Mouse (Mus musculus): ENCODE measurements around the gene Ppp1r9b. TPM values are rescaled to one million over a fixed set of nuclear protein-coding genes. Genes with fewer than 3 reads are reported as not detected.
A peak's percentile ranks its signal among the peaks of the same experiment; 100 is the strongest.

Ppp1r9b gene
- polyA plus RNA-seq, 1 experiment = 112 TPM

DNA sequence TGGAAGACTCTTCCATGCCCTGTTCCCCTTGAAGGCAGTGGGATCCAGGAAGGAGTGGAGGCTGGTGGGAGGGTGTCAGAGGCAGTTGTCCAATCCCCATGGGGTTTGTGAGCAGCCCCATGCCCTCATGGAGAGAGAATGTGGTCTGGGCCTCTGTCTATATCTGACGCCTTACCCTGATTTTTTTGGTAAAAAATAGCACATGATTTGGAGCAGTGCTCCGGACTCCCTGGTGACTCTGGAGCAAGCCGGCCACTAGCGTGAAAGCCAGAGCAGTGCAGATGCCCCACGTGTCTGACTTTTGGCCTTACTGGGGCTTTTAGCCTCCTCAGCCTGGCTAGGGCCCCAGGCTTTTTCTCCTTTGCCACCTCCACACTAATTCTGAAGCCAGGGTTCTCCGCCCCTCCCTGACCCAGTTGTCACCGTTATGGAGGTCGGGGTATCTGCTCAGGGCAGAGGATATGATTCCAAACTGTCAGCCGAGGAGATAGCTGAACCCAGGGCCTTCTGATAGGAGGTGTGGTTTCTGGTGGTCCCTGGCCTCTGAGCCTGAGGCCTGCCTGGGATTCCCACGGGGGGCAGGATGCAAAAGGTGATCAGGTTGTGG, 3.5 kb downstream of the Ppp1r9b start:
- no peak for DNase-seq
- Histone ChIP-seq H3K27me3 (ENCODE audit: control insufficient read depth, insufficient read depth, low read length) (no peaks in the 10 kb centered on the region), H3K36me3 (ENCODE audit: control insufficient read depth, insufficient read depth, low read length) (peaks cover 7% of the 10 kb centered on the region; the same call in 1 of the 2 replicates), H3K4me3 (ENCODE audit: control insufficient read depth, insufficient read depth, low read length) (peak overlapping the region; percentile 69), H3K4me1 (replicated peaks; ENCODE audit: control insufficient read depth, insufficient read depth, low read length) (peaks cover 69% of the 10 kb centered on the region), H3K27ac (ENCODE audit: control insufficient read depth, insufficient read depth, low read length) (no peak overlapping the region)
- TF ChIP-seq CTCF (IDR thresholded peaks at IDR 0.05; ENCODE audit: borderline replicate concordance, control insufficient read depth, extremely low read depth, insufficient read depth, low read length, poor library complexity) (no peak), POLR2A (IDR thresholded peaks at IDR 0.05; ENCODE audit: control insufficient read depth, extremely low read depth, insufficient read depth, low read length, poor library complexity) (no peak)
- 39% methylated on average over 10 of the region's 10 CpGs for WGBS

GRCm38 (mm10) chr11:94994947-94995772, 4.3 kb downstream of the Ppp1r9b start:
- peak; percentile 21 for DNase-seq
- H3K4me3 ChIP-seq (ENCODE audit: control insufficient read depth, insufficient read depth, low read length) = peak overlapping the region; percentile 69
- no peaks in the 10 kb centered on the region for H3K27me3 ChIP-seq (ENCODE audit: control insufficient read depth, insufficient read depth, low read length)
- H3K36me3 ChIP-seq (ENCODE audit: control insufficient read depth, insufficient read depth, low read length) = peaks cover 13% of the 10 kb centered on the region
- no peak overlapping the region for H3K27ac ChIP-seq (ENCODE audit: control insufficient read depth, insufficient read depth, low read length)
- TF ChIP-seq CTCF (IDR thresholded peaks at IDR 0.05; ENCODE audit: borderline replicate concordance, control insufficient read depth, extremely low read depth, insufficient read depth, low read length, poor library complexity) (no peak), POLR2A (IDR thresholded peaks at IDR 0.05; ENCODE audit: control insufficient read depth, extremely low read depth, insufficient read depth, low read length, poor library complexity) (no peak)
- H3K4me1 ChIP-seq (replicated peaks; ENCODE audit: control insufficient read depth, insufficient read depth, low read length) = peaks cover 75% of the 10 kb centered on the region
- WGBS = 48% methylated on average over 11 of the region's 11 CpGs

GRCm38 (mm10) chr11:94996101-94996500, 5.3 kb downstream of the Ppp1r9b start:
- TF ChIP-seq CTCF (IDR thresholded peaks at IDR 0.05; ENCODE audit: borderline replicate concordance, control insufficient read depth, extremely low read depth, insufficient read depth, low read length, poor library complexity) = no peak
- no peak for TF ChIP-seq POLR2A (IDR thresholded peaks at IDR 0.05; ENCODE audit: control insufficient read depth, extremely low read depth, insufficient read depth, low read length, poor library complexity)
- 78% methylated on average over 8 of the region's 8 CpGs for WGBS
- H3K4me3 ChIP-seq (ENCODE audit: control insufficient read depth, insufficient read depth, low read length) = peak overlapping the region; percentile 6; the same call in 1 of the 2 replicates

DNA sequence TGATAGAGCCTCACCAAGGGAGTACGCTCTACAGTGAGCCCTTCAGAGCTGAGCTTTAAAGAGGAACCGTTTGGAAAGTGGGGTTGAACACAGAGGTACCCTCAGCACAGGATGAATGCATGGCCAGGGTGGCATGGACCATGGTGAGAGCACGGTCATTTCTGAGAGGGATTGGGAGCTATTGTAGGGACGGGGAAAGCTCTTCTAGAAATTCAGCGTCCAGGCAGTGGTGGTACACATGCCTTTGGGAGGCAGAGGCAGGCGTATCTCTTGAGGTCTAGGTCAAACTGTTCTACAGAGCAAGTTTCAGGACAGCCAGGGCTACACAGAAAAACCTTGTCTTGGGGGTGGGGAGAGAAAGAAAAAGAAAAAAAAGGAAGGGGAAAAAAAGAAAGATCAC, 6.1 kb downstream of the Ppp1r9b start:
- 86% methylated on average over 6 of the region's 6 CpGs for whole genome bisulfite sequencing
- TF ChIP-seq CTCF (IDR thresholded peaks at IDR 0.05; ENCODE audit: borderline replicate concordance, control insufficient read depth, extremely low read depth, insufficient read depth, low read length, poor library complexity) (no peak), POLR2A (IDR thresholded peaks at IDR 0.05; ENCODE audit: control insufficient read depth, extremely low read depth, insufficient read depth, low read length, poor library complexity) (no peak)
- H3K4me3 ChIP-seq (ENCODE audit: control insufficient read depth, insufficient read depth, low read length) = no peak overlapping the region
- DNase-seq = no peak
- peak overlapping the region; percentile 82; the same call in 1 of the 2 replicates for H3K27ac ChIP-seq (ENCODE audit: control insufficient read depth, insufficient read depth, low read length)
- no peaks in the 10 kb centered on the region for H3K27me3 ChIP-seq (ENCODE audit: control insufficient read depth, insufficient read depth, low read length)
- H3K36me3 ChIP-seq (ENCODE audit: control insufficient read depth, insufficient read depth, low read length) = peaks cover 24% of the 10 kb centered on the region
- H3K4me1 ChIP-seq (replicated peaks; ENCODE audit: control insufficient read depth, insufficient read depth, low read length) = peaks cover 85% of the 10 kb centered on the region

More at GRCm38 (mm10) chr11:94996101-94996500, 5.3 kb downstream of the Ppp1r9b start:
- peaks cover 16% of the 10 kb centered on the region for H3K36me3 ChIP-seq (ENCODE audit: control insufficient read depth, insufficient read depth, low read length)
- H3K27ac ChIP-seq (ENCODE audit: control insufficient read depth, insufficient read depth, low read length) = no peak overlapping the region
- no peaks in the 10 kb centered on the region for H3K27me3 ChIP-seq (ENCODE audit: control insufficient read depth, insufficient read depth, low read length)
- H3K4me1 ChIP-seq (replicated peaks; ENCODE audit: control insufficient read depth, insufficient read depth, low read length) = peaks cover 85% of the 10 kb centered on the region
- no peak for DNase-seq

GRCm38 (mm10) chr11:94997596-94997995, 6.8 kb downstream of the Ppp1r9b start:
- H3K4me3 ChIP-seq (ENCODE audit: control insufficient read depth, insufficient read depth, low read length) = peak overlapping the region; percentile 19
- H3K27ac ChIP-seq (ENCODE audit: control insufficient read depth, insufficient read depth, low read length) = peak overlapping the region; percentile 82
- WGBS = 16% methylated on average over 5 of the region's 5 CpGs
- TF ChIP-seq CTCF (IDR thresholded peaks at IDR 0.05; ENCODE audit: borderline replicate concordance, control insufficient read depth, extremely low read depth, insufficient read depth, low read length, poor library complexity) (no peak), POLR2A (IDR thresholded peaks at IDR 0.05; ENCODE audit: control insufficient read depth, extremely low read depth, insufficient read depth, low read length, poor library complexity) (no peak)
- H3K27me3 ChIP-seq (ENCODE audit: control insufficient read depth, insufficient read depth, low read length) = no peaks in the 10 kb centered on the region
- no peak for DNase-seq
- peaks cover 30% of the 10 kb centered on the region for H3K36me3 ChIP-seq (ENCODE audit: control insufficient read depth, insufficient read depth, low read length)
- H3K4me1 ChIP-seq (replicated peaks; ENCODE audit: control insufficient read depth, insufficient read depth, low read length) = peaks cover 83% of the 10 kb centered on the region

- peak; percentile 94 for DNase-seq
- peaks cover 79% of the 10 kb centered on the region for H3K4me1 ChIP-seq (replicated peaks; ENCODE audit: control insufficient read depth, insufficient read depth, low read length)
- H3K36me3 ChIP-seq (ENCODE audit: control insufficient read depth, insufficient read depth, low read length) = peaks cover 35% of the 10 kb centered on the region
- peak overlapping the region; percentile 95 for H3K27ac ChIP-seq (ENCODE audit: control insufficient read depth, insufficient read depth, low read length)
- WGBS = 12% methylated on average over 16 of the region's 16 CpGs
- TF ChIP-seq CTCF (IDR thresholded peaks at IDR 0.05; ENCODE audit: borderline replicate concordance, control insufficient read depth, extremely low read depth, insufficient read depth, low read length, poor library complexity) (peak; percentile 58; the same call in 1 of the 2 replicates), POLR2A (IDR thresholded peaks at IDR 0.05; ENCODE audit: control insufficient read depth, extremely low read depth, insufficient read depth, low read length, poor library complexity) (no peak)
- no peaks in the 10 kb centered on the region for H3K27me3 ChIP-seq (ENCODE audit: control insufficient read depth, insufficient read depth, low read length)
- peak overlapping the region; percentile 19 for H3K4me3 ChIP-seq (ENCODE audit: control insufficient read depth, insufficient read depth, low read length)
Observed at GRCm38 (mm10) chr11:94998041-94998531, 7.3 kb downstream of the Ppp1r9b start.
